Mouse (Mus musculus) C2C12 (cell line): Measurements from ENCODE around the gene Dag1.

Experiments
- CTCF ChIP-seq: IDR thresholded peaks from one replicate; pipeline ENCODE4 v1.5.1; 2011; ENCODE audit not compliant: control insufficient read depth, insufficient read depth, insufficient read length
- FOSL1 ChIP-seq: IDR thresholded peaks from one replicate; pipeline ENCODE4 v1.8.0; 2011; ENCODE audit warnings: mild to moderate bottlenecking, low read length; ENCODE audit not compliant: poor library complexity, insufficient read depth, severe bottlenecking
- MAX ChIP-seq: IDR thresholded peaks from one replicate; pipeline ENCODE4 v1.6.1; 2011; ENCODE audit warnings: mild to moderate bottlenecking, control low read depth
- MYOD1 ChIP-seq: IDR thresholded peaks from one replicate; pipeline ENCODE4 v1.6.1; 2011; ENCODE audit warnings: low read depth; ENCODE audit not compliant: control insufficient read depth, insufficient read length
- USF1 ChIP-seq: IDR thresholded peaks from one replicate; pipeline ENCODE4 v1.6.1; 2011; ENCODE audit warnings: low read depth, mild to moderate bottlenecking, control low read depth, moderate library complexity

GRCm38 (mm10) chr9:108221566-108221965 is 42.2 kb downstream of the Dag1 start:
- TF ChIP-seq MAX (no peak), CTCF (no peak), MYOD1 (no peak), FOSL1 (no peak), USF1 (no peak)
